Mouse (Mus musculus): ENCODE data around the gene Htra1. TPM values are rescaled to one million over a fixed set of nuclear protein-coding genes. Genes with fewer than 3 reads are reported as not detected.

Htra1 gene
- polyA plus RNA-seq, 1 experiment = 0.75 TPM

GRCm38 (mm10) chr7:130900233-130900848 lies 35.6 kb upstream of the Htra1 start:
- Histone ChIP-seq H3K9me3 (no peaks in the 10 kb centered on the region), H3K27me3 (replicated peaks) (no peaks in the 10 kb centered on the region), H3K36me3 (replicated peaks; ENCODE audit: low read length) (no peaks in the 10 kb centered on the region), H3K4me3 (replicated peaks) (no peak overlapping the region), H3K4me1 (peaks cover 10% of the 10 kb centered on the region; the same call in 1 of the 2 replicates)
- TF ChIP-seq GATA1 (IDR thresholded peaks at IDR 0.05; ENCODE audit: borderline replicate concordance, low read length) (no peak), FLI1 (IDR thresholded peaks at IDR 0.05; ENCODE audit: low read length) (no peak)

DNA sequence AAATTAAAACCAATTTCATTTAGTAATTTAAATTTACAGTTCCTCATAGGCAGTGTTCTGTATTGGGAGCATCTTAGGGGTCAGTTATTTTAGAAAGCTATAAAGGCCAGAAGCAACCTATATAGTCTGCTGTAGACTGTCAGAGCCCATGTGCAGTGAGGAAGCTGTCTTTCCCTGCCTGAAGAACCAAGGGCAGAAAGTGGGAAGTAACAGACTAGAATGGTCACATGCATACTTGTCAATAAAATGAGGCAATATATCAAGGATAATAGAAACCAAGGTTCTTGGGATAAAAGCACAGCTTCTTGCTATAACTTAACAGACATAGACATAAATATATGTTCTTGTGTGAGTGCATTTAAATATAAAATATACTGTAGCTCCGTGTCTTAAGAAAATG lies 33.0 kb upstream of the Htra1 start:
- Histone ChIP-seq H3K4me1 (peaks cover 10% of the 10 kb centered on the region; the same call in 1 of the 2 replicates), H3K4me3 (replicated peaks) (no peak overlapping the region), H3K27me3 (replicated peaks) (no peaks in the 10 kb centered on the region), H3K36me3 (replicated peaks; ENCODE audit: low read length) (no peaks in the 10 kb centered on the region), H3K9me3 (no peaks in the 10 kb centered on the region)
- TF ChIP-seq FLI1 (IDR thresholded peaks at IDR 0.05; ENCODE audit: low read length) (no peak), GATA1 (IDR thresholded peaks at IDR 0.05; ENCODE audit: borderline replicate concordance, low read length) (no peak)

- Histone ChIP-seq H3K4me1 (peaks cover 10% of the 10 kb centered on the region; the same call in 1 of the 2 replicates), H3K4me3 (replicated peaks) (peak overlapping the region; percentile 87), H3K36me3 (replicated peaks; ENCODE audit: low read length) (no peaks in the 10 kb centered on the region), H3K9me3 (no peaks in the 10 kb centered on the region), H3K27me3 (replicated peaks) (no peaks in the 10 kb centered on the region)
- TF ChIP-seq GATA1 (IDR thresholded peaks at IDR 0.05; ENCODE audit: borderline replicate concordance, low read length) (no peak), FLI1 (IDR thresholded peaks at IDR 0.05; ENCODE audit: low read length) (no peak)
Observed at GRCm38 (mm10) chr7:130903505-130904074, 32.3 kb upstream of the Htra1 start.

GRCm38 (mm10) chr7:130904571-130905365 lies 31.1 kb upstream of the Htra1 start:
- TF ChIP-seq GATA1 (IDR thresholded peaks at IDR 0.05; ENCODE audit: borderline replicate concordance, low read length) = no peak
- H3K36me3 ChIP-seq (replicated peaks; ENCODE audit: low read length) = no peaks in the 10 kb centered on the region
- no peaks in the 10 kb centered on the region for H3K27me3 ChIP-seq (replicated peaks)
- no peak overlapping the region for H3K4me3 ChIP-seq (replicated peaks)
- no peaks in the 10 kb centered on the region for H3K9me3 ChIP-seq
- peaks cover 10% of the 10 kb centered on the region; the same call in 1 of the 2 replicates for H3K4me1 ChIP-seq

DNA sequence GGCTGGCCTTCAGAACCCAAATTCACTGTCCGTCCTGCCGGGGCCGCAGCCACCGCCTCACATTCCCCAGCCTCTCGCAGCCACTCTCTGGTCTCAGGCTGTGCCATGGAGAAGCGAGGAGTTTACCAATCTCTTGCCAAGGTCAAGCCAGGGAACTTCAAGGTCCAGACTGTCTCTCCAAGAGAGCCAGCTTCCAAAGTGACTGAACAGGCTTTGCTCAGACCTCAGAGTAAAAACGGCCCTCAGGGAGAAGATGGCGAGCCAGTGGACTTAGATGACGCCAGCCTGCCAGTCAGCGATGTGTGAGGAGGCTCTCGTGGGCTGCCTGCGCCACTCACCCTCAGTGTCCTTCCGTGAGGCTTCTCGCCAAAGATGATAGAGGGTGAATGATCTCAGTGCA lies 25.1 kb upstream of the Htra1 start:
- Histone ChIP-seq H3K36me3 (replicated peaks; ENCODE audit: low read length) (peaks cover 2% of the 10 kb centered on the region), H3K4me3 (replicated peaks) (no peak overlapping the region), H3K4me1 (no peaks in the 10 kb centered on the region), H3K27me3 (replicated peaks) (no peaks in the 10 kb centered on the region), H3K9me3 (no peaks in the 10 kb centered on the region)
- TF ChIP-seq GATA1 (IDR thresholded peaks at IDR 0.05; ENCODE audit: borderline replicate concordance, low read length) (no peak), FLI1 (IDR thresholded peaks at IDR 0.05; ENCODE audit: low read length) (no peak)

DNA sequence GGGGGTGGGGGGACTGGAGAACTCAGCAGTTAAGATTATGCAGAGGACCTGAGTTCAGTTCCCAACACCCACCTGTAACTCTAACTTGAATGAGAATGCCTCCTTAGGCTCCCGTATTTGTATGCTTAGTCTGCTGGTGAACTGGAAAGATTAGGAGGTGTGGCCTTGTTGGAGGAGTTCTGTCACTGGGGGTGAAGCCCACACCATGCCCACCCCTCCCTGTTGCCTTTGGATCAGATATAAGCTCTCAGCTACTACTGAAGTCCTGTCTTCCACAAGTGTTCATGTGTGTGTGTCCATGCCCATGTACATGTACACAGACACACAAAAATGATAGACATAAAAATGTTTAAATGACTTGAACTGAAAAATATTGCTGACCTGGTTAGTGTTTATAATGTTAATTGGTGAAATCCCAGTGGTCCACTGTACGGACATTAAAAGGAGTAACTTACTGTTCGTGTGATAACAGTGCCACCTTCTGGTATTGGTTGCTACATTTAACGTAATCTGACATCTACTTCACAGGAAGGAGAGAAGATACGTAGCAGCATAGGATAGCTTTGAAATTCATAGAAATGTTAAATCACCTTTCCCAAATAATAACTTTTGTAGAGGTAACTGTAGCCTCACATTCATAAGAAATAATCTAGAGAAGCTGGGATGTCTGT lies 21.1 kb upstream of the Htra1 start:
- H3K4me3 ChIP-seq (replicated peaks) = no peak overlapping the region
- no peaks in the 10 kb centered on the region for H3K4me1 ChIP-seq
- peaks cover 3% of the 10 kb centered on the region for H3K27me3 ChIP-seq (replicated peaks)
- TF ChIP-seq FLI1 (IDR thresholded peaks at IDR 0.05; ENCODE audit: low read length) (no peak), GATA1 (IDR thresholded peaks at IDR 0.05; ENCODE audit: borderline replicate concordance, low read length) (no peak)
- H3K36me3 ChIP-seq (replicated peaks; ENCODE audit: low read length) = peaks cover 2% of the 10 kb centered on the region
- H3K9me3 ChIP-seq = peaks cover 8% of the 10 kb centered on the region

- Histone ChIP-seq H3K4me3 (replicated peaks) (no peak overlapping the region), H3K27me3 (replicated peaks) (peaks cover 10% of the 10 kb centered on the region), H3K9me3 (peaks cover 10% of the 10 kb centered on the region), H3K36me3 (replicated peaks; ENCODE audit: low read length) (no peaks in the 10 kb centered on the region), H3K4me1 (no peaks in the 10 kb centered on the region)
- TF ChIP-seq FLI1 (IDR thresholded peaks at IDR 0.05; ENCODE audit: low read length) (no peak), GATA1 (IDR thresholded peaks at IDR 0.05; ENCODE audit: borderline replicate concordance, low read length) (no peak)
Observed at GRCm38 (mm10) chr7:130918260-130918659, 17.7 kb upstream of the Htra1 start.

DNA sequence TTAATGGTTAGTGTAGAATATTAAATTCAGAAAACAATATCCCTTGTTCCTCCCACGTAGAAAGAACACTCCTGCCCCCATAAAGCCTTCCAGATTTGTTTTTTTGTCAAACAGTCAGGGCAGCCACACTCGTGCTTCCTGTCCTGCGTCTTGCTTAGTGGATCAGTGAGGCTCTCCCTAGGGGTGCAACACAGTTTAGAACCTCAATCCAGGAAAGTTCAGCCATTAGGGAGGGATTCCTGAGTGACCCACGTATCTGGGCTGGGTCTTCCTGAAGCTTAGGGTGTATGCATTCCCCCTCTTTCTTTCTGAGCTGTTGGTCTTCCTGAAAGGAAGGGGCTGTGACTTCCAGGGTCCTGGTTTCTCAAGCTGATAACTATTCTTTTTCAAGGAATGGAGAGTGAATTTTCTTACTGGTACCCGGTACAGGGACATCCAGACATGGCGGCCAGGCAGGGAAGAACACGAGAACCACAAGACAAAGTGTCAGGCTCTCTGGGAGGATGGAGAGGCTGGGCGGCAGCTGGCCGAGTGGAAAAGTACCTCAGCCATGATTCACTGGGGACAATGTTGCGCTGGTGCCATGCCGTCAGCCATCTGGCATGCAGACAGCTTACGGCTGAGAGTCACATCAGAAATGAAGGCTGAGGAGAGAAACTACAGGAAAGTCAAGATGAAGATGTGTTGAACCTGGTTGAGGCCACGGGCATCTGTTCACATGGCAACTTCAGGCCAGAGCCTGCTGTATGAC lies 12.8 kb upstream of the Htra1 start:
- no peaks in the 10 kb centered on the region for H3K36me3 ChIP-seq (replicated peaks; ENCODE audit: low read length)
- no peak overlapping the region for H3K4me3 ChIP-seq (replicated peaks)
- H3K9me3 ChIP-seq = peaks cover 10% of the 10 kb centered on the region
- no peak for TF ChIP-seq FLI1 (IDR thresholded peaks at IDR 0.05; ENCODE audit: low read length)
- TF ChIP-seq GATA1 (IDR thresholded peaks at IDR 0.05; ENCODE audit: borderline replicate concordance, low read length) = no peak
- no peaks in the 10 kb centered on the region for H3K4me1 ChIP-seq
- H3K27me3 ChIP-seq (replicated peaks) = peaks cover 18% of the 10 kb centered on the region

GRCm38 (mm10) chr7:130930401-130930800 lies 5.5 kb upstream of the Htra1 start:
- TF ChIP-seq FLI1 (IDR thresholded peaks at IDR 0.05; ENCODE audit: low read length) = no peak
- TF ChIP-seq GATA1 (IDR thresholded peaks at IDR 0.05; ENCODE audit: borderline replicate concordance, low read length) = no peak
- Histone ChIP-seq H3K27me3 (replicated peaks) (peaks cover 36% of the 10 kb centered on the region), H3K4me1 (peaks cover under 1% of the 10 kb centered on the region), H3K4me3 (replicated peaks) (no peak overlapping the region), H3K36me3 (replicated peaks; ENCODE audit: low read length) (no peaks in the 10 kb centered on the region), H3K9me3 (peaks cover 5% of the 10 kb centered on the region)

All from megakaryocyte, embryonic 14.5 days (primary cell).